Mouse (Mus musculus) megakaryocyte, embryonic 14.5 days (primary cell): ENCODE results near the gene Sirt4.

Source experiments
- FLI1 ChIP-seq: IDR thresholded peaks from 2 replicates; pipeline ENCODE4 v1.6.1; 2012; ENCODE audit warnings: low read length, inconsistent platforms, mixed read lengths
- GATA1 ChIP-seq: IDR thresholded peaks from 3 replicates; pipeline ENCODE4 v1.6.1; 2012; ENCODE audit warnings: mixed read lengths, low read length, inconsistent platforms, borderline replicate concordance

GRCm38 (mm10) chr5:115435755-115436379, 48.7 kb downstream of the Sirt4 start:
- TF ChIP-seq GATA1 (no peak), FLI1 (no peak)
